Mouse (Mus musculus) midbrain, embryonic 10.5 days (tissue): ENCODE results near the gene Dnaja3. TPM values are rescaled to one million over a fixed set of nuclear protein-coding genes. Genes with fewer than 3 reads are reported as not detected.

ENCODE experiments used
- DNase-seq: peaks from one replicate; pipeline ENCODE4 v3.0.0-alpha.2; 2017; ENCODE audit warnings: low spot score
- H3K27ac ChIP-seq: fragments of 300-500 bp; sonication (generic); replicated peaks from 2 replicates; pipeline ENCODE4 v1.5.1; 2016; ENCODE audit warnings: mild to moderate bottlenecking
- H3K27me3 ChIP-seq: fragments of 300-500 bp; sonication (generic); 2 replicates; pipeline ENCODE4 v1.6.1; 2016; ENCODE audit warnings: low read depth, mild to moderate bottlenecking; ENCODE audit not compliant: poor library complexity, severe bottlenecking
- H3K36me3 ChIP-seq: fragments of 300-500 bp; sonication (generic); 2 replicates; pipeline ENCODE4 v1.6.1; 2016; ENCODE audit warnings: mild to moderate bottlenecking, moderate library complexity
- H3K4me1 ChIP-seq: fragments of 300-500 bp; sonication (generic); 2 replicates; pipeline ENCODE4 v1.6.1; 2016
- H3K4me3 ChIP-seq: fragments of 300-500 bp; sonication (generic); 2 replicates; pipeline ENCODE4 v1.5.1; 2016; ENCODE audit warnings: mild to moderate bottlenecking, moderate library complexity
- H3K9me3 ChIP-seq: fragments of 300-500 bp; sonication (generic); replicated peaks from 2 replicates; pipeline ENCODE4 v1.6.1; 2016; ENCODE audit warnings: mild to moderate bottlenecking
- WGBS: fragments of 180-500 bp; shearing (Covaris S2); methylation state at CpG from one replicate; pipeline ENCODE4 v1.1.7; 2016; 5-methylcytosine and 5-hydroxymethylcytosine counted together
- polyA plus RNA-seq: library from polyadenylated mRNA; unstranded; fragments of >200 nt; fragmentation: Nextera tagmentation; extraction: Ambion mirVana; gene quantifications from 2 replicates; pipeline ENCODE4 v1.2.1, GENCODE M21; 2016

The Dnaja3 gene
- polyA plus RNA-seq, result 59.9 and 66.1 TPM in 2 replicates

- DNase-seq, result peak; percentile 86
- Histone ChIP-seq H3K4me3 (peak within 1 kb of the TSS; percentile 78), H3K27me3 (no peaks in the 10 kb centered on the region), H3K4me1 (peaks cover 47% of the 10 kb centered on the region), H3K27ac (peak within 1 kb of the TSS; percentile 86), H3K36me3 (no peaks in the 10 kb centered on the region), H3K9me3 (no peaks in the 10 kb centered on the region)
- WGBS, result 3% methylated on average over 22 of the region's 22 CpGs
Observed at GRCm38 (mm10) chr16:4639831-4640237, at the start of gene Dnaja3, which contains the start of gene Vasn. Dnaja3 (plus strand) TSS chr16:4639989. Vasn (plus strand) TSS chr16:4639941.

DNA sequence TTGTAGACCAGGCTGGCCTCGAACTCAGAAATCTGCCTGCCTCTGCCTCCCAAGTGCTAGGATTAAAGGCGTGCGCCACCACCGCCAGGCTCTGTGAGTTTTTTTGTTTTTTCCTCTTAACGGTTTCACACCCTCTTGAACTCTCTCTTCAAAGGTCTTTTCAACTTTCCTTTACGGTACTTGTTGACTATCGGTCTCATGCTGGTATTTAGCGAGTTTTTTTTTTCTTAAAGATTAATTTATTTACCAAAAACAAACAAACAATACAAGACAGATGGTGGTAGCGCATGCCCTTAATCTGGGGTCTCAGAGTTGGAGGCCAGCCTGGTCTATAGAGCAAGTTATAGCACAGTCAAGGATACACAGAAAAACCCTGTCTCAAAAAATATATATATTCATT, 49.6 kb upstream of the Dnaja3 start:
- DNase-seq, result no peak
- Histone ChIP-seq H3K27me3 (no peaks in the 10 kb centered on the region), H3K9me3 (no peaks in the 10 kb centered on the region), H3K4me1 (peaks cover 52% of the 10 kb centered on the region), H3K36me3 (peaks cover 13% of the 10 kb centered on the region), H3K27ac (no peak overlapping the region), H3K4me3 (no peak overlapping the region)
- WGBS, result 94% methylated on average over 9 of the region's 9 CpGs

DNA sequence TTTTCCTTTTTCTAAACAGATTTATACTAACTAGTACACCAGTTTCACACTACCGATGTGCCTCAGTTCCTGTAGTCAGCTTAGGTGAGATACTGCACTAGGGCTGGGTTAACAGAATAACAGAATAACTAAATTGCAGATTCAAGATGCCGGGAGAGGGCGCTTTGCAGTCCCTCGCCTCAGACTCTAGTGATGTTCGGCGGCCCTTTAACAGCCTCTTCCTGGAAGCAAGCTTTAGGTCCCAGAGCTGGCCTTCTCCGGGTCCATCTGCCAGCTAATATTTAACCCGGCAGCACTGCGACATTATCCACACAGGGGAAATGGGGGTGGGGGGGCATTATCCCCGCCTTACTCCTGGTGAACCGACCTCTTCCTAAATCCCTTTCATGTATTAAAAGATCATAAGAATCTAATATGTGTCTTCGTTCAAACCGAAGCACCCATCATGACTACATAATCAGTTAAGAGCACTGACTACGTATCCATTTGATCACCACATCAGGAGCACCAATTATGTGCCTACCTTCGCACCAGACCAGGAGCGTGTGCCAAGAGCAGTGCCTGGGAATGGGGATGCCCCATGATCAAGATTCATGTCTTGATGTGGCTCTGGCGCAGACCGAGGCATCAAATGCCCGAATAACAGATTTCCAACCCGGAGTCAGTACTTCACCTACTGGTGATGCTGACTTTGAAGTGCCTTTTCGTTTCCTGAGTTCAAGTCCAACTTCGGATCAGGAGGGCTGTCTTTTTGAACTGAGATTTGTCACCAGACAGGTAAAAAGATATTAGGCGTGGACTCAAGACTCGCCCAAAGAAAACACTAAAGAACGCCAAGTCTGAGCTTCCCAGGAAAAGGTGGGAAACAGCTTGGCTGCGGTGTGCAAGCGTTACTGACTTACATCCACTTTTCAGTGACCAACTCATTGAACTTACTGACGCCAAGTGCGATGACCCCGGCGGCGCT, 46.6 kb upstream of the Dnaja3 start:
- peak overlapping the region; percentile 99 for H3K27ac ChIP-seq
- WGBS, result 16% methylated on average over 32 of the region's 32 CpGs
- DNase-seq, result peak; percentile 59
- H3K9me3 ChIP-seq, result no peaks in the 10 kb centered on the region
- no peaks in the 10 kb centered on the region for H3K27me3 ChIP-seq
- peak overlapping the region; percentile 77 for H3K4me3 ChIP-seq
- H3K4me1 ChIP-seq, result peaks cover 57% of the 10 kb centered on the region
- H3K36me3 ChIP-seq, result peaks cover 18% of the 10 kb centered on the region

DNA sequence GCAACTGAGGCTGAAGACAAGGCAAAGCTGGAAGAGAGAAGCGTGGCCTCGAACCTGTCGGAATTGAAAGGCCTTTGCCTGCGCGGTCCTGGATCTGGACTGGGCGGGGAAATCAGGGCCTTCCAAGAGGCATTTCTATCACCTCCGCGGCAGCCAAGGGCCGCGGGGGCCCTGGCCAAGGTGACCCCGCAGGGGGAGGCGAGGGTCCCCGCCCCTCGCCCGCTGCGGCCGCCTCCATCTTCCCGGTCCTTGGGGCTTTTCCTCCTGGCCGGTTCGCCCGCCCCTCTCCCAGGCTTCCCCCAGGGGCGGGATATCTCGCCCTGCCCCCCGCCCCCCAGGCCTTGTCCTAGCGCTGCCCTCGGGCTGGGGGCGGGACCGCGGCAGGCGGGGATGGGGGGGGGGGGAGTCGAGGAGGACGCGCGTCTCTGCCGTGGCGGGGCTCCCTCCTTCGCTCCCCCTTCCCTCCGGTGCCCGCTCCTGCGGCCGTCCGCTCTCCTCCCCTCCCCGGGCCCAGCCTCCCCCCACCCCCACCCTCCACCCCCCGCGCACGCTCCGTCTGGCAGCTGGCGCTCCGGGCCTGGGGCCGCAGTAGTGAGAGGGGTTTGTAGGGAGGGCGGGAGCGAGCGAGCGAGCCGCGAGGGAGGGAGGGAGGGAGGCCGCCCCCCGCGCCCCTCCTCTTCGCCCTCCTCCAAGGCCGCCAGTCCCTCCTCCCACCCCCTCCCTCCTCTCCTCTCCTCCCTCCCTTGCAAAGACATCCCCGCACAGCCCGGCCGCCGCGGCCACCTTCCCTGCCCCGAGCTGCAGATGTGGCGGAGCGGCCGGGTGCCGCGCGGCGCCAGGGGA, 45.6 kb upstream of the Dnaja3 start, which contains the start of gene Glis2:
Gene Glis2 (plus strand): TSS at position 743 of the 843 bp plus-strand sequence.
- Histone ChIP-seq H3K9me3 (no peaks in the 10 kb centered on the region), H3K4me3 (peak within 1 kb of the TSS; percentile 77), H3K36me3 (peaks cover 18% of the 10 kb centered on the region), H3K4me1 (peaks cover 67% of the 10 kb centered on the region), H3K27me3 (no peaks in the 10 kb centered on the region), H3K27ac (peak within 1 kb of the TSS; percentile 99)
- DNase-seq, result peak; percentile 94
- under 1% methylated on average over 41 of the region's 74 CpGs for WGBS

GRCm38 (mm10) chr16:4594814-4595526, 44.8 kb upstream of the Dnaja3 start:
- H3K4me1 ChIP-seq, result peaks cover 75% of the 10 kb centered on the region
- WGBS, result under 1% methylated on average over 44 of the region's 52 CpGs

GRCm38 (mm10) chr16:4595527-4595963, 44.2 kb upstream of the Dnaja3 start:
- Histone ChIP-seq H3K27ac (peak overlapping the region; percentile 99), H3K27me3 (no peaks in the 10 kb centered on the region), H3K4me1 (peaks cover 80% of the 10 kb centered on the region), H3K4me3 (peak overlapping the region; percentile 77), H3K36me3 (peaks cover 17% of the 10 kb centered on the region), H3K9me3 (no peaks in the 10 kb centered on the region)
- DNase-seq, result peak; percentile 38
- 4% methylated on average over 5 of the region's 5 CpGs for WGBS

More at GRCm38 (mm10) chr16:4594814-4595526, 44.8 kb upstream of the Dnaja3 start:
- Histone ChIP-seq H3K27ac (peak overlapping the region; percentile 99), H3K36me3 (peaks cover 22% of the 10 kb centered on the region), H3K9me3 (no peaks in the 10 kb centered on the region), H3K4me3 (peak overlapping the region; percentile 77), H3K27me3 (no peaks in the 10 kb centered on the region)
- no peak for DNase-seq

- H3K27me3 ChIP-seq, result no peaks in the 10 kb centered on the region
- peak; percentile 75 for DNase-seq
- H3K4me1 ChIP-seq, result peaks cover 87% of the 10 kb centered on the region
- WGBS, result 2% methylated on average over 3 of the region's 3 CpGs
- peak overlapping the region; percentile 99 for H3K27ac ChIP-seq
- H3K9me3 ChIP-seq, result no peaks in the 10 kb centered on the region
- peak overlapping the region; percentile 77 for H3K4me3 ChIP-seq
- 0 out of 2 replicates have a peak, but pooled peaks cover 10% of the 10 kb centered on the region for H3K36me3 ChIP-seq
Observed at GRCm38 (mm10) chr16:4596141-4596728, 43.6 kb upstream of the Dnaja3 start.

GRCm38 (mm10) chr16:4596836-4597235, 43.0 kb upstream of the Dnaja3 start:
- no peak for DNase-seq
- H3K27me3 ChIP-seq, result no peaks in the 10 kb centered on the region
- peak overlapping the region; percentile 99 for H3K27ac ChIP-seq
- no peaks in the 10 kb centered on the region for H3K9me3 ChIP-seq
- 0 out of 2 replicates have a peak, but pooled peaks cover 10% of the 10 kb centered on the region for H3K36me3 ChIP-seq
- H3K4me1 ChIP-seq, result peaks cover 93% of the 10 kb centered on the region
- peak overlapping the region; percentile 77 for H3K4me3 ChIP-seq
- 43% methylated on average over 2 of the region's 2 CpGs for WGBS

DNA sequence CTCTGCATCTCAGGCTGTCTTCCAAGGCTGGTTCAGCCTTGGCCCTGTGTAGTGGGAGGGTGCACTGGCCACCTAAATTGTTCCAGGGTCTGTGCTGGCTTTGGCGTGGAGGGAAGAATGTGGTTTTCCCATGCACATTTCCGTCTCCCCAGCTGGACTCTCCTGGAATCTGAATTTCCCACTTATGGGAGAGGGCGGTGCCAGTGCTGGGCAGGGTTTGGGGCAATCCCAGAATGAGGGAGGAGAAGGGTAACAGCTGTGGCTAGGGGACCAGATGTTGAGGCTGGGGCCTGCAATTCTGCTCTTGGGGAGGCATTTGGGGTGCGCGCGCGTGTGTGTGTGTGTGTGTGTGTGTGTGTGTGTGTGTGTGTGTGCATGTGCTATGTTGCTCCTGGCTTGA, 42.5 kb upstream of the Dnaja3 start:
- WGBS, result 64% methylated on average over 7 of the region's 7 CpGs
- Histone ChIP-seq H3K27me3 (no peaks in the 10 kb centered on the region), H3K36me3 (0 out of 2 replicates have a peak, but pooled peaks cover 10% of the 10 kb centered on the region), H3K4me3 (peak overlapping the region; percentile 77), H3K4me1 (peaks cover 93% of the 10 kb centered on the region), H3K27ac (peak overlapping the region; percentile 99), H3K9me3 (no peaks in the 10 kb centered on the region)
- DNase-seq, result no peak

- no peaks in the 10 kb centered on the region for H3K27me3 ChIP-seq
- 70% methylated on average over 5 of the region's 5 CpGs for WGBS
Observed at GRCm38 (mm10) chr16:4598041-4598440, 41.7 kb upstream of the Dnaja3 start.

DNA sequence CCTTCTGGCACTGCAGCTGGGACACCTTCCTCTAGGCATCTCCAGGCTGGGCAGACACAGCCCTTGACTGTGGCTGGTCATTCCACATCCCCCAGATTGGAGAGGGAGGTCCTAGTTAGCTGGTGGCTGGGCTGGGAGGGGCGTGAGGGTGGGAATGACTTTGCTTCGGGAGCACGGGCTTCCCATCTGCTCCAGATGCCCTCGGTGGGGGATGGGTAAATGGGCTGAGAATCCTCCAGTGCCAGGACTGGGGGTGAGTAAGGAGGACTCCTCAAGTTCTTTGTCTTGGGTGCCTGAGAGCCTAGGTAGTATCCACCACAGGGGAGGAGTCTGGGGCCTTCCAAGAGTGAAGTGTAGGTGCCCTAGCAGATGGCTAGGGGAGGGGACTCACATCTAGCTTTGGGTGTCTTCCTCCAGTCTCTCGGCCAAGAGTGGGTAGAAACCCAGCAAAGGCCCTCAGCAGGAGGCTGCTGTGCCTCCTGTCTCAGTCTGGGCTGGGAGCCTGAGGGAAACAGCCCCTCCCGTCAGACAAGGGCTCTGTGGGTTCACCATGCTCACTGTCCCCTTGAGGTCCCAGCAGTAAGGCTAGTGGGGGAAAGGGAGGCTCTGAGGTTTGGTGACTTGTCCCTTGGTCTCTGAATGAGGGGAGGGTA, 40.8 kb upstream of the Dnaja3 start:
- H3K4me1 ChIP-seq, result peaks cover 93% of the 10 kb centered on the region
- peak; percentile 40 for DNase-seq
- H3K27me3 ChIP-seq, result no peaks in the 10 kb centered on the region
- H3K4me3 ChIP-seq, result peak overlapping the region; percentile 77
- H3K9me3 ChIP-seq, result no peaks in the 10 kb centered on the region
- H3K36me3 ChIP-seq, result 0 out of 2 replicates have a peak, but pooled peaks cover 10% of the 10 kb centered on the region
- WGBS, result 31% methylated on average over 6 of the region's 6 CpGs
- peak overlapping the region; percentile 99 for H3K27ac ChIP-seq

More at GRCm38 (mm10) chr16:4598041-4598440, 41.7 kb upstream of the Dnaja3 start:
- DNase-seq, result no peak
- Histone ChIP-seq H3K4me1 (peaks cover 93% of the 10 kb centered on the region), H3K27ac (peak overlapping the region; percentile 99), H3K9me3 (no peaks in the 10 kb centered on the region), H3K4me3 (peak overlapping the region; percentile 77), H3K36me3 (0 out of 2 replicates have a peak, but pooled peaks cover 10% of the 10 kb centered on the region)
